Mouse (Mus musculus): ENCODE data around the gene 4931422A03Rik.

4931422A03Rik gene

GRCm38 (mm10) chr2:103970041-103970790, 57.9 kb downstream of the 4931422A03Rik start:
- DNase-seq (ENCODE audit: low spot score in 2 of 2) = peak; percentile 23 to 50

- peak; percentile 29 to 48 for DNase-seq (ENCODE audit: low spot score in 2 of 2)
Measured at GRCm38 (mm10) chr2:103969437-103970040, 58.6 kb downstream of the 4931422A03Rik start.

GRCm38 (mm10) chr2:103968919-103969436, 59.2 kb downstream of the 4931422A03Rik start:
- no peak for DNase-seq (ENCODE audit: low spot score in 2 of 2)

GRCm38 (mm10) chr2:103968186-103968585, 60.0 kb downstream of the 4931422A03Rik start:
- DNase-seq (ENCODE audit: low spot score in 2 of 2) = no peak

- DNase-seq (ENCODE audit: low spot score in 2 of 2) = no peak
Measured at GRCm38 (mm10) chr2:103965391-103965790, 62.8 kb downstream of the 4931422A03Rik start.

- DNase-seq (ENCODE audit: low spot score in 2 of 2) = no peak
Measured at GRCm38 (mm10) chr2:103962349-103962748, 65.8 kb downstream of the 4931422A03Rik start.

- DNase-seq (ENCODE audit: low spot score in 2 of 2) = no peak
Measured at GRCm38 (mm10) chr2:103959574-103959973, 68.6 kb downstream of the 4931422A03Rik start.

GRCm38 (mm10) chr2:103959066-103959465, 69.1 kb downstream of the 4931422A03Rik start:
- DNase-seq (ENCODE audit: low spot score in 2 of 2) = no peak

GRCm38 (mm10) chr2:103958634-103959033, 69.5 kb downstream of the 4931422A03Rik start:
- DNase-seq (ENCODE audit: low spot score in 2 of 2) = no peak

- DNase-seq (ENCODE audit: low spot score in 2 of 2) = no peak
Measured at GRCm38 (mm10) chr2:103957649-103958546, 70.3 kb downstream of the 4931422A03Rik start, which contains the start of gene Lmo2. Lmo2 (plus strand) TSS chr2:103957986.

GRCm38 (mm10) chr2:103956867-103957266, 71.3 kb downstream of the 4931422A03Rik start:
- DNase-seq (ENCODE audit: low spot score in 2 of 2) = no peak

GRCm38 (mm10) chr2:103955714-103956113, 72.4 kb downstream of the 4931422A03Rik start:
- no peak for DNase-seq (ENCODE audit: low spot score in 2 of 2)

- peak in 1 of 2 experiments; percentile 30 for DNase-seq (ENCODE audit: low spot score in 2 of 2)
Measured at GRCm38 (mm10) chr2:103953050-103953835, 74.9 kb downstream of the 4931422A03Rik start.

- no peak for DNase-seq (ENCODE audit: low spot score in 2 of 2)
Measured at GRCm38 (mm10) chr2:103947982-103948655, 80.0 kb downstream of the 4931422A03Rik start.

- no peak for DNase-seq (ENCODE audit: low spot score in 2 of 2)
Measured at GRCm38 (mm10) chr2:103946892-103947291, 81.3 kb downstream of the 4931422A03Rik start.

GRCm38 (mm10) chr2:103945571-103946092, 82.5 kb downstream of the 4931422A03Rik start:
- DNase-seq (ENCODE audit: low spot score in 2 of 2) = no peak

GRCm38 (mm10) chr2:103944859-103945258, 83.3 kb downstream of the 4931422A03Rik start:
- no peak for DNase-seq (ENCODE audit: low spot score in 2 of 2)

- no peak for DNase-seq (ENCODE audit: low spot score in 2 of 2)
Measured at GRCm38 (mm10) chr2:103941085-103941484, 87.1 kb downstream of the 4931422A03Rik start.

GRCm38 (mm10) chr2:103939003-103939402, 89.2 kb downstream of the 4931422A03Rik start:
- DNase-seq (ENCODE audit: low spot score in 2 of 2) = no peak

GRCm38 (mm10) chr2:103938573-103938972, 89.6 kb downstream of the 4931422A03Rik start:
- no peak for DNase-seq (ENCODE audit: low spot score in 2 of 2)
